Mouse (Mus musculus) neural tube, embryonic 14.5 days (tissue): ENCODE measurements around the gene Kiss1. TPM values are rescaled to one million over a fixed set of nuclear protein-coding genes. Genes with fewer than 3 reads are reported as not detected.

Experiments
- ATAC-seq: fragments of 200-750 bp; cut with Nextera tagmentation; 2 replicates; pipeline ENCODE4 v1.8.0; 2017; ENCODE audit warnings: low read depth, mild to moderate bottlenecking, moderate TSS enrichment, moderate library complexity
- H3K27ac ChIP-seq: fragments of 300-500 bp; sonication (generic); 2 replicates; pipeline ENCODE4 v1.5.1; 2014; ENCODE audit warnings: low read depth, mild to moderate bottlenecking, control low read depth, low read length, moderate library complexity, mixed read lengths
- H3K27me3 ChIP-seq: fragments of 300-500 bp; sonication (generic); 2 replicates; pipeline ENCODE4 v1.6.1; 2014; ENCODE audit warnings: low read length; ENCODE audit not compliant: control insufficient read depth, insufficient read depth
- H3K36me3 ChIP-seq: fragments of 300-500 bp; sonication (generic); 2 replicates; pipeline ENCODE4 v1.6.1; 2014; ENCODE audit warnings: low read length, mixed read lengths; ENCODE audit not compliant: control insufficient read depth, insufficient read depth
- H3K4me1 ChIP-seq: fragments of 300-500 bp; sonication (generic); 2 replicates; pipeline ENCODE4 v1.6.1; 2014; ENCODE audit warnings: low read length; ENCODE audit not compliant: control insufficient read depth, insufficient read depth
- H3K4me2 ChIP-seq: fragments of 300-500 bp; sonication (generic); 2 replicates; pipeline ENCODE4 v1.6.1; 2014; ENCODE audit warnings: mild to moderate bottlenecking, low read depth, low read length, control low read depth
- H3K4me3 ChIP-seq: fragments of 300-500 bp; sonication (generic); 2 replicates; pipeline ENCODE4 v1.5.1; 2014; ENCODE audit warnings: low read depth, low read length, control low read depth, mixed read lengths
- H3K9ac ChIP-seq: fragments of 300-500 bp; sonication (generic); replicated peaks from 2 replicates; pipeline ENCODE4 v1.6.1; 2014; ENCODE audit warnings: low read depth, mild to moderate bottlenecking, control low read depth, low read length, mixed read lengths
- H3K9me3 ChIP-seq: fragments of 300-500 bp; sonication (generic); 2 replicates; pipeline ENCODE4 v1.6.1; 2016; ENCODE audit warnings: low read length; ENCODE audit not compliant: control insufficient read depth
- WGBS: fragments of 180-500 bp; shearing (Covaris S2); extraction: QIAGEN DNeasy Blood & Tissue Kit; methylation state at CpG from one replicate; pipeline ENCODE4 v1.1.7; 2014; 5-methylcytosine and 5-hydroxymethylcytosine counted together
- polyA plus RNA-seq: library from polyadenylated mRNA; unstranded; fragments of >200 nt; fragmentation: Nextera tagmentation; extraction: Ambion mirVana; gene quantifications from 2 replicates; pipeline ENCODE4 v1.2.1, GENCODE M21; 2014

The Kiss1 gene
- polyA plus RNA-seq, 1 experiment from 2014 or later: not detected

DNA sequence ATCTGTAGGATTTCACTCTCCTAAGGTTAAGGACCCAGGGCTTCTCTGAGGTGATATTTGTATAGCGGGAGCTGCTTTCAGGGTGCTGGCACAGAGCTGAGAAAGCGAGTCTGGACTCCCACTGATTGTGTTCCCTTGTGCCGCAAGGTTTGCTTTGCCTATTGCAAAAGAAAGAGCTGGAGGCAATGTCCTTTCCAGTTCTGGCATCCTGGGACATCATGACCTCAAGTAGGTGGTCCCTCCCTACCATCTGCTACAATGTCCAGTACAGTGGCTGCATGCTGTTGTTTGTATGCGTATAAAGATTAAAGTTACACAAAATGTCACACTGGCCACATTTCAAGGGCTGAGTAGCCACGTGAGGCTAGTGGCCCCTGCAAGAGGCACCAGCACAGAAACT is 40.4 kb downstream of the Kiss1 start:
- H3K36me3 ChIP-seq: no peaks in the 10 kb centered on the region
- no peaks in the 10 kb centered on the region for H3K9me3 ChIP-seq
- 0 out of 2 replicates have a peak, but pooled peaks cover 2% of the 10 kb centered on the region for H3K27me3 ChIP-seq
- no peak overlapping the region for H3K4me2 ChIP-seq
- no peak for ATAC-seq
- no peaks in the 10 kb centered on the region for H3K4me1 ChIP-seq
- WGBS: 93% methylated on average over 5 of the region's 5 CpGs
- no peak overlapping the region for H3K9ac ChIP-seq
- no peak overlapping the region for H3K4me3 ChIP-seq
- H3K27ac ChIP-seq: no peak overlapping the region

DNA sequence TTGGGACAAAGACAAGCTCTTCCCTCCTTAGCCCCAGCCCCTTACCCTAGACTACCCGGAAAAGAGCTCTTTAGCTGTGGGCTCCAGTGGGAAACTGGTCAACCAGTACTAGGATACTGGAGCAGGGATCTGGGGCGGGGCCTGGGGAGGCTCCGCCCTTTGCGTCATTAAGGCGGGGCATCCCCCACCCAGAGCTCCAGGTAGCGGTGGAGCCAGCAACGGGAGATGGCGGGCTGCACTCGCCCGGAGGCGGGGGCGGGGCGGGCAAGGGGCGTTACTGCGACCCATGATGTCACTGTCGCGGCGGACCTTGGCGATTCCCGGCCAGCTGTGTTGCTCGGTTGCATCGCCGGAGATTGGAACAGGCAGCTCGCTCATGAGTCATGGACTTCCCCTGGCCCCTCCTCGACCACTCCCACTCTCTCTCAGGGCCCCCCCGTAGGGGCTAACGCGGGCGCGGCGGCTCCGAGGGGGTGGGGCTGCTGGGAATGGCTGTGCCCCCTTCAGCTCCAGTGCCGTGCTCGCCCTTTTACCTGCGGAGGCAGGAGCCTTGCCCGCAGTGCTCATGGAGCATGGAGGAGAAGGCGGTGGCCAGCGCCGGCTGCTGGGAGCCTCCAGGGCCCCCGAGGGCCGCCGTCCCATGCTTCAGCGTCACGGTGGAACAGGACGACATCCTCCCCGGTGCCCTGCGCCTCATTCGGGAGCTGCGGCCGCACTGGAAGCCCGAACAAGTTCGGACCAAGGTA is 41.8 kb downstream of the Kiss1 start, which contains the start of gene Etnk2:
Gene Etnk2, plus strand, starts transcription at position 297 of the 746 bp plus-strand sequence.
- ATAC-seq: peak; percentile 81
- Histone ChIP-seq H3K27ac (peak within 1 kb of the TSS; percentile 35; the same call in 1 of the 2 replicates), H3K9me3 (no peaks in the 10 kb centered on the region), H3K4me1 (0 out of 2 replicates have a peak, but pooled peaks cover 3% of the 10 kb centered on the region), H3K4me2 (peak within 1 kb of the TSS; percentile 93), H3K36me3 (no peaks in the 10 kb centered on the region), H3K9ac (peak within 1 kb of the TSS; percentile 81), H3K4me3 (peak within 1 kb of the TSS; percentile 54), H3K27me3 (0 out of 2 replicates have a peak, but pooled peaks cover 2% of the 10 kb centered on the region)
- WGBS: under 1% methylated on average over 52 of the region's 52 CpGs

DNA sequence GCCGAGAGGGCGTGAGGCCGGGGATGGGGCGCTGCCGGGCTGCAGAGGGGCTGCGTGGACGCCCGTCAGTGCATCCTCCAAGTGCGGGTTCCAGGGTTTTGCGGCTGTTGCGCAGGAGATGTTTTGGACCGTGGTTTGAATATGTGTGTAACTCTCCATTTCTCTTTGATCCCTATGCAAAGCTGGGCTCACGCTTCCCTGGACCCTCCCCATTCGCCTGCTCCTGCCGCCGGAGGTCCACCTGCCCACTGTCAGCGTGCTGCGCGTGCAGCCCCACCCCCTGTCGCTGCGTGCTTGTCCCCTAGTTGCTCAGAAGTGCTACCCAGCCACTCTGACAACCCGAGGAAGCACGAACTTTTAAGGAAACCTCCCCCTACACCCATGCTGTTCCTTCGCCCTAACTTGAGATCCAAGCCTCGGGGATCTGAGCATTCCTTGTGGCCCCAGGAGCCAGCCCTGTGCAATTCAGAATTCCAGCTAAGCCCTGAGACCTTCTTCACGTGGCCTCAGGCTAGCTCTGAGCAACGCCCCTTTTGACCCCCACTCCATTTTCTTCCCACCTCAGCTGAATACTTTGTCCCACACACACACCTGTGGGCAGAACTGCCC is 42.5 kb downstream of the Kiss1 start:
- WGBS: 2% methylated on average over 27 of the region's 27 CpGs
- ATAC-seq: peak; percentile 29
- H3K36me3 ChIP-seq: no peaks in the 10 kb centered on the region
- H3K27me3 ChIP-seq: 0 out of 2 replicates have a peak, but pooled peaks cover 2% of the 10 kb centered on the region
- H3K4me3 ChIP-seq: peak overlapping the region; percentile 54
- peak overlapping the region; percentile 81 for H3K9ac ChIP-seq
- 0 out of 2 replicates have a peak, but pooled peaks cover 3% of the 10 kb centered on the region for H3K4me1 ChIP-seq
- peak overlapping the region; percentile 35; the same call in 1 of the 2 replicates for H3K27ac ChIP-seq
- peak overlapping the region; percentile 93 for H3K4me2 ChIP-seq
- no peaks in the 10 kb centered on the region for H3K9me3 ChIP-seq

DNA sequence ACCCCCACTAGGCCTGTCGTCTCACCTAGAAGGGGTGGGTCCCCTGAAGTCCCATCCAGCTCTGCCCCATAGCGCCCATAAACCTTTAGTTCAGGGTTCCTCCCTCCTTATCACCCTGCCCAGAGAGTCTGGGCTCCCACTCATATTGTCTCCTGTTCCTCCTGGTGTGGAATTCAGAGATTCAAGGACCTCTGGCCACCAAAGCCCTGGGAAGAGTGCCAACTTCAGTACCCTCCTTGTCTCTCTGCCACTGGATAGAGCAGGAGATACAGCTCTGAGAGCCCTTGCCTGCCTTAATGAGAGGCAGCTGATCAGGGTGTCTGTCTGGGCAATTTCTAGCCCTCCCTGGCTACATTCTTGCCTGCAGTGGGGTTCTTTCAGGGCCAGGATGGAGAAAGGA is 43.2 kb downstream of the Kiss1 start:
- Histone ChIP-seq H3K27me3 (0 out of 2 replicates have a peak, but pooled peaks cover 2% of the 10 kb centered on the region), H3K4me2 (no peak overlapping the region), H3K4me3 (no peak overlapping the region), H3K9ac (no peak overlapping the region), H3K9me3 (no peaks in the 10 kb centered on the region), H3K27ac (no peak overlapping the region), H3K4me1 (0 out of 2 replicates have a peak, but pooled peaks cover 3% of the 10 kb centered on the region), H3K36me3 (no peaks in the 10 kb centered on the region)
- 47% methylated on average over 2 of the region's 2 CpGs for WGBS
- ATAC-seq: no peak

DNA sequence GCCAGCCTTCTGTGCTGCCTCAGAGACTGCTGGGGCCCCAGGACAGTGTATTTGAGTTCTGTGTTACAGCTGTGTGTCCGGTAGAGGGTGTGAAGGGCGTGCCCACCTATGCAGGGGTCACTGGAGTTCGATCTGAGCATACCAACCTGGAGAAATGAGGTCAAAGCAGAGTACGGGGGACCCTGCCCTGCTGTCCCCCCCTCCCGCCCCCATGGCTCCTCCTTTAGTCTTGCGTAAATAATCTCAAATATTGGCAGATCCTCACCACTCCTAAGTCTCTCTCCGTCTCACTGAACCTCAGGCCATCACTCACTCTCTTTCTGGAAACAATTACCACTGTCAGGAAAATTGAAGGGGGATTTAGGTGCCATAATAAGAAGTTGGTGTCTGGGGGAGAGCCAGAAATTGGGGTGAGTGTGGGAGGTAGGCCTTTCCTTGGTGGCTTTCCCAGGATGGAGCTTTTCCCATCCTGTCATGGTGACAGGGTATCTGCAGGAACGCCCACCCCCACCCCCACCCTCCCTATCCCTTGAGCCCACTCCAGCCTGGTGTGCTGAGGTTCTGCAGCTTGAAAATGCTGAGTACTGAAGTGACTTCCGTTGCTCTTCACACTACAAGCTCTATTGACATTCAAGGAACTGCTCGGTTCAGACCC is 45.4 kb downstream of the Kiss1 start:
- no peak for ATAC-seq
- no peaks in the 10 kb centered on the region for H3K9me3 ChIP-seq
- WGBS: 52% methylated on average over 10 of the region's 10 CpGs

DNA sequence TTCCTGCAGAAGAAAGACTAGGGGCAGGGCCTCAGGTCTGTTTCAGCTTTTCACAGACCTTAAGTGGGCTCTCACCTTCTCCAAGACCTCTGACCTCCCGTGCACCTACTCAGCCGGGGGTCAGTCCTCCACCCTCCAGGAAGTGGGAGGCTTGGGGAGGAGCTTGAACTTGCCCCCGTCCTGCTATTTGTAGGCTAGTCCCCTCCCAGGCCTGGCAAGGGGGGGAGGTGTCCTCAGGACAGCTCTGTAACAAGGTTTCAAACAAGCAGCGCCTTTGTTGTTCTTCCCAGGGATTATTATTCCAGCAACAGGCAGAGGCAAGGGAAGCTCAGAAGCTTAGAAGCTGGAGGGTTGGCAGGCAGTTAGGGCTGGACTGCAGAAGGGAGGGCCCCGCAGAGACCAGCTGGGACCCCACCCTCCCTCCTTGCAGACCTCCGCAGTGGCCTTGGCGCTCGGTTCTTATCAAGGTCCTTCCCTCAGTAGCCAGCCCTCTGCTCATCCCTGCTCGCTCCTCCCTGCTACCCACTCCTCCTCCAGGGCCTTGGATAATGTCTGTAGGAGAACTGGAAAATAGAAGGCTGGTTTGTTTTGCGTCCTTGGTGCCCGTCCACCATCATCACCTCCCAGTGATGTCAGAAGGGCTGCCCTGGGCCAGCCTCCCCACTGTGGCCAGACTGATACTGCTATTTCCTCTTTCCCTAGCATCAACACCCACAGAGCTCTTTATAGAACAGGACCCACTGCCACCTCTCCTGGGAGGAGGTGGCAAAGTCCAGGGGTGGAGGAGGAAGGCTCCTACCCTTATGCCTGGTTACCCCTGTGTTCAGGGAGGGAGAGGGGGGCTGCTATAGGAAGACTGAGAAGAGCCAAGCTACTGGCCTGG is 46.2 kb downstream of the Kiss1 start:
- no peak overlapping the region for H3K4me2 ChIP-seq
- no peak for ATAC-seq
- H3K9ac ChIP-seq: no peak overlapping the region
- H3K4me1 ChIP-seq: 0 out of 2 replicates have a peak, but pooled peaks cover 3% of the 10 kb centered on the region
- WGBS: 11% methylated on average over 11 of the region's 11 CpGs
- H3K27ac ChIP-seq: no peak overlapping the region
- no peaks in the 10 kb centered on the region for H3K9me3 ChIP-seq
- no peak overlapping the region for H3K4me3 ChIP-seq
- no peaks in the 10 kb centered on the region for H3K36me3 ChIP-seq
- H3K27me3 ChIP-seq: 0 out of 2 replicates have a peak, but pooled peaks cover 2% of the 10 kb centered on the region

More for the DNA sequence above, 45.4 kb downstream of the Kiss1 start:
- H3K9ac ChIP-seq: no peak overlapping the region
- no peaks in the 10 kb centered on the region for H3K36me3 ChIP-seq
- no peak overlapping the region for H3K4me2 ChIP-seq
- H3K4me3 ChIP-seq: no peak overlapping the region
- H3K27ac ChIP-seq: no peak overlapping the region
- 0 out of 2 replicates have a peak, but pooled peaks cover 2% of the 10 kb centered on the region for H3K27me3 ChIP-seq
- 0 out of 2 replicates have a peak, but pooled peaks cover 3% of the 10 kb centered on the region for H3K4me1 ChIP-seq

DNA sequence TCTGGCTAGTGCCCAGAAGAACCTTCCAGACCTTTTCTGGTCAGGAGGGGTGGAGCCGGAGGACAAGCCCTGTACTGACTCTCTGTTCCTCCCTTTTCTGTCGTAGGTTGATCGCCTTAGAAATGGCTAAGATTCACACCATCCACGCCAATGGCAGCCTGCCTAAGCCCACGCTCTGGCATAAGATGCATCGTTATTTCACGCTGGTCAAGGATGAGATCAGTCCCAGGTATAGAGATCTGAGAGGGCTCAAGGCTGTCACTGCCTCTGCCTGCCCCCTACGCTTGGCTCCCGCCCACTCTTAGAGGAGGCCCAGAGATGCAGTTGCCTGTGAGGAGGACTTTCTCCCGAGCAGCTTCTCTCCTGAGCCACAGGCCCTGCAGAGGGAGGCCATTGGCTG is 47.0 kb downstream of the Kiss1 start:
- ATAC-seq: no peak
- WGBS: 71% methylated on average over 10 of the region's 10 CpGs

DNA sequence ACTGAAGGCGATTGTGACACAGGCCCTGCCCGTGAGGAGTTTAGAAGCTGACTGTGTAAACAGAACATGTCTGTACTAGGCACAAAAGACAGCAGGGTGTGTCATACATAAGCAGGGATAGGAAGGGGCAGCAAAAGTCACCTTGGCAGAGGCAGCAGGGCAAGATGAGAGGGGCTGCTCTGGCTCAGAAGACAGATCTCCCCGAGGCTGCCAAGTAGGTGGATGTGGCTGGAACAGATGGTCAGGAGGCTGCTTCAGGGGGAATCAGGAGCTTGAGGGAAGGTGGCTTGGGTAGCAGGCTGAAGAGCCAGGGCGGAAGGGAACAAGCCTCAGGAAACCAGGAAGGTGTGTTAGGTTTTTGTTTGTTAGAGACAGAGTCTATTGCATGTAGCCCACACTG is 48.7 kb downstream of the Kiss1 start:
- no peak for ATAC-seq
- no peak overlapping the region for H3K4me3 ChIP-seq

More for the DNA sequence above, 47.0 kb downstream of the Kiss1 start:
- 0 out of 2 replicates have a peak, but pooled peaks cover 3% of the 10 kb centered on the region for H3K4me1 ChIP-seq
- H3K4me3 ChIP-seq: no peak overlapping the region
- H3K9me3 ChIP-seq: no peaks in the 10 kb centered on the region
- H3K36me3 ChIP-seq: no peaks in the 10 kb centered on the region
- no peak overlapping the region for H3K4me2 ChIP-seq
- H3K27ac ChIP-seq: no peak overlapping the region
- H3K9ac ChIP-seq: no peak overlapping the region
- H3K27me3 ChIP-seq: 0 out of 2 replicates have a peak, but pooled peaks cover 2% of the 10 kb centered on the region

More for the DNA sequence above, 48.7 kb downstream of the Kiss1 start:
- H3K27me3 ChIP-seq: 0 out of 2 replicates have a peak, but pooled peaks cover 2% of the 10 kb centered on the region
- H3K36me3 ChIP-seq: no peaks in the 10 kb centered on the region
- no peak overlapping the region for H3K4me2 ChIP-seq
- H3K27ac ChIP-seq: no peak overlapping the region
- H3K9ac ChIP-seq: no peak overlapping the region
- 0 out of 2 replicates have a peak, but pooled peaks cover 3% of the 10 kb centered on the region for H3K4me1 ChIP-seq
- 79% methylated on average over 4 of the region's 4 CpGs for WGBS
- H3K9me3 ChIP-seq: no peaks in the 10 kb centered on the region
